Mouse (Mus musculus) heart, postnatal 0 days (tissue): Measurements from ENCODE around the gene Incenp. TPM values are rescaled to one million over a fixed set of nuclear protein-coding genes. Genes with fewer than 3 reads are reported as not detected.

Experiments used
- ATAC-seq: fragments of 200-750 bp; cut with Nextera tagmentation; 2 replicates; pipeline ENCODE4 v1.8.0; 2017; ENCODE audit warnings: low read depth, moderate number of reproducible peaks, moderate library complexity; ENCODE audit not compliant: insufficient read depth
- DNase-seq: peaks from one replicate; pipeline ENCODE4 v3.0.0-alpha.2; 2016; ENCODE audit warnings: low spot score
- H3K27ac ChIP-seq: fragments of 300-500 bp; sonication (generic); 2 replicates; pipeline ENCODE4 v1.5.1; 2014; ENCODE audit warnings: low read depth, mild to moderate bottlenecking
- H3K27me3 ChIP-seq: fragments of 300-500 bp; sonication (generic); 2 replicates; pipeline ENCODE4 v1.6.1; 2014; ENCODE audit warnings: low read length, mixed read lengths; ENCODE audit not compliant: control insufficient read depth, insufficient read depth
- H3K36me3 ChIP-seq: fragments of 300-500 bp; sonication (generic); replicated peaks from 2 replicates; pipeline ENCODE4 v1.6.1; 2014; ENCODE audit warnings: low read length, mixed read lengths; ENCODE audit not compliant: control insufficient read depth, insufficient read depth
- H3K4me1 ChIP-seq: fragments of 300-500 bp; sonication (generic); 2 replicates; pipeline ENCODE4 v1.6.1; 2014; ENCODE audit warnings: antibody characterized with exemption; ENCODE audit not compliant: control insufficient read depth, insufficient read depth
- H3K4me2 ChIP-seq: fragments of 300-500 bp; sonication (generic); 2 replicates; pipeline ENCODE4 v1.6.1; 2014; ENCODE audit warnings: low read depth, mild to moderate bottlenecking, low read length, moderate library complexity
- H3K4me3 ChIP-seq: fragments of 300-500 bp; sonication (generic); 2 replicates; pipeline ENCODE4 v1.5.1; 2014; ENCODE audit warnings: low read depth, low read length
- H3K9ac ChIP-seq: fragments of 300-500 bp; sonication (generic); replicated peaks from 2 replicates; pipeline ENCODE4 v1.6.1; 2014; ENCODE audit warnings: low read depth, low read length, mixed read lengths
- H3K9me3 ChIP-seq: fragments of 300-500 bp; sonication (generic); replicated peaks from 2 replicates; pipeline ENCODE4 v1.6.1; 2016; ENCODE audit warnings: low read length; ENCODE audit not compliant: control insufficient read depth
- CTCF ChIP-seq: IDR thresholded peaks from 2 replicates; pipeline ENCODE4 v1.5.1; 2016; ENCODE audit warnings: antibody characterized with exemption, control low read depth, low read depth
- EP300 ChIP-seq: IDR thresholded peaks from 2 replicates; pipeline ENCODE4 v1.6.1; 2016; ENCODE audit warnings: antibody characterized with exemption, low read depth
- WGBS: fragments of 180-500 bp; shearing (Covaris S2); extraction: QIAGEN DNeasy Blood & Tissue Kit; methylation state at CpG from one replicate; pipeline ENCODE4 v1.1.7; 2014; 5-methylcytosine and 5-hydroxymethylcytosine counted together
- polyA plus RNA-seq: library from polyadenylated mRNA; unstranded; fragments of >200 nt; fragmentation: Nextera tagmentation; extraction: Ambion mirVana; gene quantifications from 2 replicates; pipeline ENCODE4 v1.2.1, GENCODE M21; 2015
- total RNA-seq: library from RNA; depleted of rRNA; stranded (reverse); fragments of >200 nt; gene quantifications from 2 replicates; pipeline ENCODE4 v1.2.3, GENCODE M21; 2014; ENCODE audit warnings: low replicate concordance; rRNA removed

Gene Incenp
- total RNA-seq (14.6 and 27.3 TPM in 2 replicates), polyA plus RNA-seq (16.1 and 17.3 TPM in 2 replicates)

GRCm38 (mm10) chr19:9899072-9899779, at the start of gene Incenp:
TSS of gene Incenp (minus strand) at chr19:9899551.
- DNase-seq (peak; percentile 99), ATAC-seq (peak; percentile 98)
- Histone ChIP-seq H3K9me3 (no peaks in the 10 kb centered on the region), H3K27me3 (no peaks in the 10 kb centered on the region), H3K4me2 (peak within 1 kb of the TSS; percentile 82), H3K36me3 (peaks cover 13% of the 10 kb centered on the region), H3K4me3 (peak within 1 kb of the TSS; percentile 90), H3K9ac (peak within 1 kb of the TSS; percentile 78), H3K27ac (peak within 1 kb of the TSS; percentile 86), H3K4me1 (peaks cover 14% of the 10 kb centered on the region)
- TF ChIP-seq CTCF (no peak), EP300 (0 out of 2 replicates have a peak, but pooled peaks have one; percentile 15)
- WGBS, result under 1% methylated on average over 58 of the region's 58 CpGs

DNA sequence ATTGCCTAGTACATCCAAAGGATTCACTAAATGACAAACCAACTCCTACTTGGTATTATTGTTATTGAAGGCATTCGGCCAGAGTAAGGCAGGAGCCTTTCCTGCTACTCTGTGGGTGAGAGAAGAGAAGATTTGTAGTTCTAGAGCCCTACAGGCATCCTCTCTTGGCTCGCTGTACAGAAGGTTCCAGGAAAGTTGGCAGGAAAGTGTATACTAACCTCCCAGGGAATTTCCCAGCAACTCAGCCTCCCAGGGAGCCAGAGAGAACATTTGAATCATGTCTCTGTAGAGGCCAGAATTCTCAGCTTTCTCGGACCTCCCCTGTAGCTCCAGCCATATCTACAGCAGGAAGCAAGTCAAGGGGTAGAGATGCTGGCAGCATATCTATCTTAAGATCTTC, 47.6 kb upstream of the Incenp start:
- TF ChIP-seq EP300 (no peak), CTCF (no peak)
- DNase-seq (peak; percentile 58), ATAC-seq (peak; percentile 18; the same call in 1 of the 2 replicates)
- H3K9ac ChIP-seq, result no peak overlapping the region
- 48% methylated on average over 3 of the region's 3 CpGs for WGBS
- no peak overlapping the region for H3K4me3 ChIP-seq
- peaks cover 14% of the 10 kb centered on the region for H3K4me1 ChIP-seq
- H3K36me3 ChIP-seq, result no peaks in the 10 kb centered on the region
- no peaks in the 10 kb centered on the region for H3K27me3 ChIP-seq
- H3K9me3 ChIP-seq, result peaks cover 4% of the 10 kb centered on the region; the same call in 1 of the 2 replicates
- no peak overlapping the region for H3K4me2 ChIP-seq
- H3K27ac ChIP-seq, result peak overlapping the region; percentile 63; the same call in 1 of the 2 replicates

- 67% methylated on average over 8 of the region's 8 CpGs for WGBS
- peak overlapping the region; percentile 63 for H3K27ac ChIP-seq
Observed at GRCm38 (mm10) chr19:9945800-9946564, 46.6 kb upstream of the Incenp start.

GRCm38 (mm10) chr19:9942539-9943533, 43.5 kb upstream of the Incenp start:
- DNase-seq (peak; percentile 18), ATAC-seq (peak; percentile 34)
- Histone ChIP-seq H3K9ac (no peak overlapping the region), H3K4me2 (no peak overlapping the region), H3K36me3 (no peaks in the 10 kb centered on the region), H3K4me3 (no peak overlapping the region), H3K4me1 (peaks cover 14% of the 10 kb centered on the region), H3K9me3 (no peaks in the 10 kb centered on the region), H3K27me3 (no peaks in the 10 kb centered on the region), H3K27ac (peak overlapping the region; percentile 28; the same call in 1 of the 2 replicates)
- TF ChIP-seq EP300, result no peak
- no peak for TF ChIP-seq CTCF
- 35% methylated on average over 10 of the region's 10 CpGs for WGBS

More at GRCm38 (mm10) chr19:9945800-9946564, 46.6 kb upstream of the Incenp start:
- no peaks in the 10 kb centered on the region for H3K36me3 ChIP-seq
- peaks cover 14% of the 10 kb centered on the region for H3K4me1 ChIP-seq
- DNase-seq (peak; percentile 56), ATAC-seq (peak; percentile 57; the same call in 1 of the 2 replicates)
- TF ChIP-seq EP300, result no peak
- TF ChIP-seq CTCF, result no peak
- no peak overlapping the region for H3K4me2 ChIP-seq
- no peak overlapping the region for H3K4me3 ChIP-seq
- no peaks in the 10 kb centered on the region for H3K27me3 ChIP-seq
- H3K9me3 ChIP-seq, result peaks cover 4% of the 10 kb centered on the region; the same call in 1 of the 2 replicates
- no peak overlapping the region for H3K9ac ChIP-seq
